Mouse (Mus musculus) cerebellum, adult 2 months (tissue): ENCODE data around the gene Gm45844.

Experiments
- CTCF ChIP-seq: fragments of 200-500 bp; IDR thresholded peaks from 2 replicates; pipeline ENCODE4 v1.5.1; 2011; ENCODE audit warnings: low read depth, mild to moderate bottlenecking, control low read depth, low read length, moderate library complexity, borderline replicate concordance; ENCODE audit not compliant: insufficient read depth
- POLR2A ChIP-seq: fragments of 200-500 bp; IDR thresholded peaks from 2 replicates; pipeline ENCODE4 v1.6.1; 2011; ENCODE audit warnings: low read length, control low read depth, borderline replicate concordance; ENCODE audit not compliant: insufficient read depth

DNA sequence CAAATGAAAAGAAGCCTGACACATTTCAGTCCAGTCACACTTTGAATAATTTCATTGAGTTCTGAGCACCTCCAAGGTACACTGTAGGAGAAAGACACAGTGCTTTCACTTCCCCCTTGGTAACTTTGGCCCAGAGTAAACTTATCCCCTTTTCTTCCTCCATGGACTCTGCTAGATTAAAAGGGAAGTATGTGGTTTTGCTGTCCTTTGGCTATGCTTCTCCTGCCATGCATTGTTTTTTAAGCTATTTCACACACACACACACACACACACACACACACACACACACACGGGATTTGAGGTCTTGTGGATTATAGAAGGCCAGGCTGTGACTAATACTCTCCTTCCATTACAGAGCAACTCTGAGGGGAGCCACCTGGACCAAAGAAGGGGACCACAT lies 3.3 kb upstream of the Gm45844 start:
- TF ChIP-seq CTCF (no peak), POLR2A (no peak)
